Mouse (Mus musculus) naive thymus-derived CD4-positive, alpha-beta T cell, adult 2 months (primary cell): ENCODE measurements around the gene Tdgf1.

Experiments used
- DNase-seq: peaks from one replicate; pipeline ENCODE4 v3.0.0-alpha.2; 2011; ENCODE audit warnings: low read depth

Tdgf1 gene

DNA sequence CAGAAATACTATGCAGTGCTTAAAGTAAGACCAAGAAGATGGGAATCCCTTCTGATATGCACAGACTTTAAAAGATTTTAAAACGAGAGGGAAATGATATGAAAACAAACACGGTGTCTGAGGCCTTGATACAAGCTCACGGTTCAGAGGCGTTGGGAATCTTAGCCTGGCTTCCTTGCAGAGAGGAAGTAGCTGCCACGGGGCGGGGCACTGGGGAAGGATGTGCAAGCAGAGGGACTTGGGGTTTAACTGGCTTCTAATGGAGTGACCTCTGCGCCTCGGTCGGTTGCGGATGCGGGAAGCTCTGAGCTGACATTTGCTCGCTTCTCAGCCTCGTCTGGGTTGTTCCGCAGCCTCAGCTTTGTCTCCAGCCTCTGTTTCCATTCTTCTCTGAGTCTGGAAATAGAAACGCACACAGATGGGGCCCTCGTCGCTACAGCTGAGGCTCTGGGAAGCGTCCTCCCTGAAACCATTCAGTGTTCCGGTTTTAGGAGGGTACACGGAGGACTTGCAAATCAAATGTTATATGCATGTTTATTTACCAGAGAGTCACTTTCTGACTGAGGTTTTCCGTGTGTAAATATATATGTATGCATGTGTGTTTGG is 31.2 kb downstream of the Tdgf1 start:
- no peak for DNase-seq

DNA sequence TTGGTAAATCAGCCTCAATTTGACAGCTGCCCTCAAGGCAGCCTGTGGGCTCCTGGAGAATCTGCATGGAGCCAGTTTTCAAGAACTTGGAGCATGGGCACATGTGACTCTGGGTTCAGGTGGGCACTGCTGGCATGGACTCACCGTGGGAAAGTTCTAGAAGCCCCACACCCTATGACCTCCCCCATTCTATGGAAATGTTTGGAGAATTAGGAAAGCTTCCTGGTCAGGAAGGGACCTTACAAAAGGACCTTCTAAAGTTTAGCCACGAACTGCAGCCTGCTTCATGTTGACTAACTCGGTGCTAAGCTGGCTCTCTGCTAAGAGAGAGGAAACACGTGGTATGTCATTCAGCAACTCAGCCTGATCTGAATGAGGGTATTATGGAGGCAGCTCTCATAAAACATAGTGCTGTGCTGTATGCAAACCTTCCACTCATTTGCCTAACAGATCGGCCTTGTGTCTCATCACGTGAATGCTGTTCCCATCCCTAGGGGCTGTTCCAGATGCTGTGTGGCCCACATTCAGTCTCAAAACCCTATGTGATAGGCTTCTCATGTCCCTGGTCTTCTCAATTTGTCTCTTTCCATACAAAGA is 36.5 kb downstream of the Tdgf1 start:
- DNase-seq, result peak; percentile 69

DNA sequence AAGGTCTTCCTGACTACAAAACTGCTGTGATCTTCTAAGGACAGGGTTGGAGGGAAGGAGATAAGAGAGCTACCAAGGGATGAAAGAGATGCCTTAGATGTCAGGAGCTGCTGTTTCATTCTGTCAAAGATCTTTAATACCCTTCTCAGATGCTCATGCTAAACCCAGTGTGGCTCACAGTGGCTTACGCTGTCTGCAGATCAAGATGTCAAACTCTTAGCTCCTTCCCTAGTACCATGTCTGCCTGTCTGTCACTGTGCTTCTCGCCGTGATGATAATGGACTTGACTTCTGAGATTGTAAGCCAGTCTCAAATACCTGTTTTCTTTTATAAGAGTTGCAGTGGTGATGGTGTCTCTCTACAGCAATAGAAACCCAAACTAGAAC is 37.3 kb downstream of the Tdgf1 start:
- DNase-seq, result peak; percentile 62

DNA sequence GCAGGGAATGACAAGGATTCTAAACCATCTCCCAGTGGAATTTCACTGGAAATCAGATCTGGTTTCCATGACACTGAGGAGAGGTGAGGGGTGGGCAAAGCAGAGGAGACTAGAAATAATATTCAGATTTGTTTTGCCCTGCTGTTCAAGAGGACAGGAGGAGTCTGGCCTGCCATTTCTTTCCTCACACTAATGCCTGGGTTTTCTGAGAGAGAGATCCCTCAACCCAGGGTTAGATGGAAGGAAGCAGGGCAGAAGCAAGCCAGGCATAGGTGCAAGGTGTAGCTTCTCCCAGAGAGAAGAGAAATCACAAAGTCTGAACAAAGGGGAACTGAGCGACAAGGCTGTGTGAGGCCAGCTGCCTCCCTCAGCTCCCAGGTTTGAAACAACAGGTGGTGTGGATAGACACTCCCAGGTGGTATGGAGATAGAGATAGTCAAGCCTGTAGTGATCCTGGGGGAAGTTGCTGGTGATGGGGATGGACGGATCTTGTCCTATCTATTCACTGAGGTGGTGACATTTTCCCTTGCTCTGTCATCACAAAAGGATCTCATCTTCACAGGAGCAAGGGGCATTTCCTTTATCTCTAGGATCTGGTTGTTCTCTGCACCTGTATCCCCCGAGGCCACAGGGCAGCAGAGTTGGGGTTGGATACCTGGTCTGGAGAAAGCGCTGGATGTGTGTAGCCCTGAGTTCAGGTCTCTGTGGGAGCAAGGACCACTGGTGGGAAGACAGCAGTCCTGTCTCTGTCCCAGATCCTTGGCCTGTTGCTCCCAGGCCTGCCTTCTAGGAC is 37.9 kb downstream of the Tdgf1 start:
- no peak for DNase-seq

DNA sequence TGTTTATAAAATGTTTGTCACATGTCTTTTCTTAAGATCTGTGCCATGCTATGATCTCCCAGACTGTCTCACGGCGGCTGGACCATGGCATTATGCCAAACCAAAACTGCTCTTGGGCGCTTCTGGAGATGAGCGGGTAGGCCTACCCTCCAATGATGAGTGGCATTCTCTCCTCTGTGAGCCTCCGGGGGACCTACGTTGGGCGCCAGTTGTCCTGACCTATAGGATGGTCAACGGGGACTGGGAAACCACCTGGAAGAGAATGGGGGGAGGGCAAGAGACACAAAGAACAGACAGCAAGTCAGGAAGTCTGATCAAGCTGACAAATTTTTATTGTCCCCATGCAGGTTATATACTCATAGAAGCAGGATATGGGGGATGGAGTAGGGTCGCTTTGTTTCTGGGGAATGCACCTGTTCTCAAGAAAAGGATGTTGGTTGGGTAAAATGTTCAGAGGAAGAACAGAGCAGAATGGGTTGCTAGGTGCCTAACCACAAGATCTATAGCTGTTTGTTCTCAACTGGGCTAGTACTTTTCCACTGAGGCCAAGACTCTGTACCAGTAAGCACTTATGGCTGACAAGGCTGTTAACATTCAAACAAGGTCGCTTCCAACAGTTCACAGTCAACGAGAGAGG is 38.6 kb downstream of the Tdgf1 start:
- DNase-seq, result peak; percentile 93

DNA sequence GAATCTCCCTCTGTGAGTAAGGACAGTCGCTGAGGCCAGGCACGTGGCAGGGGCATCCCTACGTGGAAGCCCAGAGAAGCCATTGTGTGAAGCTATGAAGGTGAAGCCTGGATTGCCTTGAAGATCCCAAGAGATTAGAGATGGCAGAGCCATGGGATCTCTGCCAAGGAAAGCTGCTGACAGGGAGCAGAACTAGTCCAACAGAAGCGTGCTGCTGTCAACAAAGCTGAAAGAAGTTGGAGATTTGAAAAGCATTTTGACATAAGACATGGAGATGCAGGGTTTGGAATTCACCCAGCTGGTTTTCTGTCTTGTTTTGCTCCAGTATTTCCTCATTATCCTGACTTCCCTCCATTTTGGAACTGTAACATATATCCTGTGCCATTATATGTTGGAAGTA is 43.7 kb downstream of the Tdgf1 start:
- DNase-seq, result no peak

DNA sequence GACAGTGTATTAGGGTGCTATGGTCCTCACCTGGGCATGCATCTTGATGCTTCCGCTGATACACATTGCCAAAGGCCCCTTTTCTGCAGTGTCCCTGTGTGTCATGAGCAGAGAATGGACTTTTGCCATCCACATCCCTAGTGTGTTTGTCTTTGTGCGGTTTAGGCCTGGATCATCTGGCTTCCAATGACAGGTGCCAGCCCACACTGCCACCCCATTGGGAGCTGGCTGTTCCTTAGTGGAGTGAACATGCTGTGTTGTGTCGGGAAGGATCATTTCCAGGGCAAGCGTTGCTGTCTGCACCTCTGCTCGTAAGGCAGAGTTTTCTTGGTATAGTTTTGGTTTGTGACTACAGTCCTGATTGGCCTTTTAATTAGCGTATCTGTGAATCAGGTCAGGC is 44.8 kb downstream of the Tdgf1 start:
- DNase-seq, result no peak

DNA sequence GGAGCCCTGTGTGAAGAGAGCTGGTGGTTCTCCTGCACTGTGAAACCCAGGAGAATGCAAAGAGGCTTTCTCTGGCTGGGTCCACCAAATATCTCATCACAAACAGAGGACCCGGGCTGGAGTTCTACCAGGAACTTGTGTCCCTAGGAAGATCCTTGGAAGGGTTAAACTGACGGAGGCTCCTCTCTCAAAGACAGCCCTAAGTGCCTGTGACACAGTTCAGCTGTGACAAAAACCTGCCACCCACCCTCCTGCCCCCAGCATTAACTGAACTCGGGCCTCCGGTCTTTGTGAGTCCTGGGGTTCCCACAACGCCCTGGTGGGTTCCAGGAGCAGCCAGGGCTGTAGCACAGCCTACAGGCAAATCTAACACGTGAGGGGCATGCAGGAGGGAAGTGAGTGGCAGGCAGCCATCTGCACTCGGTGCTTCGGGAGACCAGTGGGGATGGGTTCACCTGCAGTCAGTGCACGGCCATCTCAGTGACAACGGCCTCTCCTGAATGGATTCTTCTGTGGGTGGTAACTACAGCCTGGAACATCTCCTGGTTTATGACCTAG is 46.4 kb downstream of the Tdgf1 start:
- no peak for DNase-seq

DNA sequence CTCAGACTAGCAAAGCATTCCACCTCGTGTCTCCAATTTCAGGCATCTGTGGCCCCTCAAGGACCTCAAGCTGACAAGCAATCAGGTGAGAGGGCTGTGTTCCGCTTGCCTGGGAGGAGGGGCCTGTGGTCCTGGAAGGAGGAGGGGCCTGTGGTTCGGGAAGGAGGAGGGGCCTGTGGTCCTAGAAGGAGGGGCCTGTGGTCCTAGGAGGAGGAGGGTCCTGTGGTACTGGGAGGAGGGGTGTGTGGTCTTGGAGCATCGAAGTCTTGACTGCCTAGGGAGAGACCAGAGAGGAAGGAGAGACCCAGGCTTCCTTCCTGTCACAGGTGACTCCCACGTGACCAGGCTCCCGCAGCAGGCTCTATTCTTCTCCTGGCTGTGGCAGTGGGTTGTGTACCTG is 49.4 kb downstream of the Tdgf1 start:
- peak; percentile 91 for DNase-seq

DNA sequence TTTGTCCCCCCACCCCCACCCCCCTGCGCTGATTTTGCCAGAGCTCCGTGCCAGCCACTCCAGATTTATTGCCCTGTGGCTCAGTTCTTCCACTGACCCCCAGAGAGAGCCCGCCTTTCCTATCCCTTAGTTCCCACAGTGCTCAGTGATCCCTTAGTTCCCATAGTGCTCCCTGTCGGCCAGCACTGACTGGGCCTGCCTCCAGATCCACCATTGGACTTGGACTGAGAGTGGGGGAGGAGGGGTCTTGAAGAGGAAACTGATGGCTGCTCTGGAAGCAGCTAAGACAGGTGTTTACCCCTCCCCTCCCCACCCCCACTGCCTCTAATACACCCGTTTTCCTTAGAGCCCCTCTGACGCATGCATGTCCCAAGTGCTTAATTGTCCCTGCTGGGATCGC is 50.0 kb downstream of the Tdgf1 start:
- no peak for DNase-seq

DNA sequence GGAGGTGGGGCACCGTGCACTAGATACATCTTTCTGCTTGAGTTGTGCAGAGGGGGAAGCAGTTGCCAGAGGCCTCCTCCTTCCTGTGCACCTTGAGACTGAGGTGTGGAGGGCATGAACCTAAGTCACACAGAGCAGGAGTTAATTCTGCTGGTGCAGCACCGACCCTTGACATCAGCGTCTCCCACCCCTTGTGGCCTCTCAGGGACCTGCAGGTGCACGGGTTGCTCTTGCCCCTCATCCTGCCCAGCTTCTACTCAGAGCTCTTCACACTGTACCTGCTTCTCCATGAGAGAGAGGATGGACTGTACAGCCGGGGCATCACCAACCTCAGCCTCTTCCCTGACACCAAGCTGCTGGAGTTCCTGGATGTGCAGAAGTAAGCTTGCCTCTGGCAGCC is 50.5 kb downstream of the Tdgf1 start:
- DNase-seq, result peak; percentile 72

DNA sequence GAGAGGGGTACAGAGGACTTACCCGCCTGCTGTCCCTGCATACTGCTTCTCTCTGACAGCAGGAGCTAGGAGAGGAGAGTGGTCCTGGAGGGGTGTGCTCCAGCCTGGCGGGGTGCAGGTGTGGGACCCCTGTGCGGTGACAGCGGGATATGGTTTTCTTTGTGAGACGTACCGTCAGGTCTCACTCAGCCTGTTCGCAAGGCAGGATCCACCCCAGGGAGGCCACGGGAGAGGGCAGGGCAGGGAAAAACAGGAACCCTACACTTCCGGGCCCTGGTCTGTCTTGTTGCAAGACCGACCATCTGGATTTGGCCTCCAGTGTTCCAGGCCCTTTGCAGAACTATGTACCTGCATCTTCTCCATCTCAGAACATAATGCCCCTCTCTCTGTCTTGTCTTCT is 52.5 kb downstream of the Tdgf1 start:
- DNase-seq, result no peak

DNA sequence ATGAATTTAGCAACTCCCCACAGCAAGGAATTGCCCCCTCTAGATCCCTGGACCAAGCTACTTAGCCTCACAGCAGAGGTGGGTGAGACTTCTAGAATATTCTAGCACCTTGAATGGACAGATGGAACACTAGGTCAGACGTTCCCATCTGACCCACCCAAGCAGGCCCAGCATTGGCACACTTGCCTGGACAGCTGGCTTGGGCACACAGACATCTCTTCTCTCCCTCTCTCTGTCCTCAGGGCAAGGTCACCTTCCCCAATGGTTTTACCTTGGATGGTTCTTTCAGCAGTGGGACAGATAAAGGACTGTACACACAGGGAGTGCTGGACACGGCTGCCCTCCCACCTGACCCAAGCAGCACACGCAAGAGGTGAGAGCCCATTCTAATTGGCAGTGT is 53.4 kb downstream of the Tdgf1 start:
- no peak for DNase-seq

DNA sequence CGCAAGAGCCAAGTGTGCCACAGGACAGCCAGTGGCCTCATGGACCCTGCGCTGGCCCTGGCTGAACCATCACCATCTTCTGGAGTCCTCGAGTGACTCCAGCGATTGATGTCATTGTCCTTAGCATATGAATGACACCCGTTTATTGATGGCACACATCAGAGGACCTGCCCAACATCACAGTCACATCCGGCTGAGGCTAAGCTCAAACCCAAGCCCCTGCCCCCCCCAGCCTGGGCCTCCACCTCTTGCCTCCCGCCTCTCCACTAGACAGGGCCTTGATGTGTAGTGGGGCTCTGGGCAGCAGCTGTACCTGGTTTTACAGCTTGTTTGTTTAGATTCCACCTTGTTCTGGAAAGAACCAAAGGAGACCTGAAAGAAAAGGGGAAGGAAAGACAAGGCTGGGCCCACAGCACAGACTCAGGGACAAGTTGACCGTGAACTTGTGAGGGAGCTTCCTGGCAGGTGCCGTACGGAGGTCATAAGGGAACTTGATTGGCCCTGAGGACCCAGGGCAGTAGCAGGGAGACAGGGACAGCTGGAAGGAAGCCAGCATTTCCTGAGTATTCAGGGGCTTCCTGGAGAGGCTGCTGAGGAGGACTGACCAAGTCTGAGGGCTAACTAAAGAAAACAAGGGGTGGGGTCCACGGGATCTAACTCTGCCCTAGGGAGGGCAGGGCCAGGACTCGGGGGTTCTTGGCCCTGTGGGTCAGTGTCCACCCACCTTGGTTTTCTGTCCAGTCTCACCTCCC is 54.7 kb downstream of the Tdgf1 start:
- peak; percentile 66 for DNase-seq

DNA sequence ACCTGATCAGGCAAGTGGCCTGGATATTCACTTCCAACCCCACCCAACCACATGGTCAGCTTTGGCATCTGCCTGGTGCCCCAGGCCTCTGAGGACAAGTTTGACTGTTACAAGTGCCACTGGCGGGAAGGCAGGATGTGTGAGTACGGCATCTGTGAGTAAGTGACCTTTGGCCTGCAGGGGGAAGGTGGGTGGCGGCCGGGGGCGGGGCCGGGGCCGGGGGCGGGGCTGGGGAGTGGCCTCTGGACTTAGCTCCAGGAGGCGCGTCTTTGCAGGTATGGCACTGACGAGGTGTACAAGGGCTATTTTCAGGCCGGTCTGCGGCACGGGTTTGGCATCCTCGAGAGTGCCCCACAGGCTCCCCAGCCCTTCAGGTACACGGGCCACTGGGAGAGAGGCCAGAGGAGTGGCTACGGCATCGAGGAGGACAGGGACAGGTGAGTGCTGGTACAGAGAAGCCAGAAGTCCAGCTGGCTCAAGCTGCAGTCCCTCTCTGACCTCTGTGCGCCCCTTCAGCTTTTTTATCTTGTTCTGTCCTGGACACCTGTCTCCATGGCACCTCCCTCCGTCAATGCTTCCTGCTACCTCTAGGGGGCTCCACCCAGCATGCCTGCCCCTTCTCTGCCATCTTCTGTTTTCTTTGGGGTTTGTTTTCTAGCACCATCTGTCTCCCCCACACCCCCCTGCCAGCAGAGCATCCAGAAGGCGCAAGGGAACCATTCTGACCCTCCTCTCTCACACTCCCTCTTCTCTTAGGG is 55.8 kb downstream of the Tdgf1 start:
- peak; percentile 57 for DNase-seq
